Mouse (Mus musculus): ENCODE data around the gene Cend1.

Gene Cend1

DNA sequence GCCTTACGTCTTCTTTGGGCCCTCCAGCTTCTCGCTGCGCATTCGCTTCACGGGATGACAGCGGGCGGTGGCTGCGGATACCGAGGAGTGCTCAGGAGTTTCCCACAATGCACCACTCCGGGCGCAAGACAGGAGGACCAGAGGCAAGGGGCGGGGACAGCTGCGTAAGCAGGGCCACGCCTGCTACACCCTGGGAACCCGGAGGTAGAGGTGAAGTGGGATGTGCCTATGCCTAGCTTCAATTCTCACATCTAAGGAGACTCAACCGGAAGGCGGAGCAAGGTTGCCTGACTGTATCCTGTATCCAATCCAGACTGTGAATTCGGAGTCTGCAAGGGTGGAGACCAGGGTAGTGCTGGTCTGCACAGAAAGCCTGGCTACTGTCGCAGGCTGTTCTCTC, at the start of gene Cend1:
TSS of gene Cend1 (minus strand) at position 182 of the 400 bp plus-strand sequence.
- DNase-seq (ENCODE audit: low spot score): peak; percentile 68

DNA sequence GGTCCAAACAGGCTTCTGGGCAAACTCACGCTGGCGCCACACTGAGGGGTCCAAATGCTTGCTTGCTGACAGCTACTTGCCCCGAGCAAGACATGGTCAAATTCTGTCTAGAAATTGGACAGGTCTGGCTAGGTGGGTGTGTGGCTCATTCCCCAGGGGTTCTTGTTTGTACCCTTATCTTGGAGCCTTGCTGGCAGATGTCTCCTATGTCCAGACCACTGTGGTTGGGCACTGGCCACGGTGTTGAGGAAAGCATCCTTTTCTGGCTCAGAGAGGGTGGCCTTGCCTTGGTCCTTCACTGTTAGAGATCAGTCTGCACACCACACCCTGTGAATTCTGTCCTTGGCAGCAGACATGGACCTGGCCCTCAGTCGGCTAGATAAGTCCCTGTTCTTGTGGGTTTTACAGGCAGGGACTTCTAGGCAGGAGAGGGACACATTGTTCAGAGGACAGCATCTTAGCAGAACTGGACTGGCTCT, 49.0 kb upstream of the Cend1 start:
- DNase-seq (ENCODE audit: low spot score): no peak

DNA sequence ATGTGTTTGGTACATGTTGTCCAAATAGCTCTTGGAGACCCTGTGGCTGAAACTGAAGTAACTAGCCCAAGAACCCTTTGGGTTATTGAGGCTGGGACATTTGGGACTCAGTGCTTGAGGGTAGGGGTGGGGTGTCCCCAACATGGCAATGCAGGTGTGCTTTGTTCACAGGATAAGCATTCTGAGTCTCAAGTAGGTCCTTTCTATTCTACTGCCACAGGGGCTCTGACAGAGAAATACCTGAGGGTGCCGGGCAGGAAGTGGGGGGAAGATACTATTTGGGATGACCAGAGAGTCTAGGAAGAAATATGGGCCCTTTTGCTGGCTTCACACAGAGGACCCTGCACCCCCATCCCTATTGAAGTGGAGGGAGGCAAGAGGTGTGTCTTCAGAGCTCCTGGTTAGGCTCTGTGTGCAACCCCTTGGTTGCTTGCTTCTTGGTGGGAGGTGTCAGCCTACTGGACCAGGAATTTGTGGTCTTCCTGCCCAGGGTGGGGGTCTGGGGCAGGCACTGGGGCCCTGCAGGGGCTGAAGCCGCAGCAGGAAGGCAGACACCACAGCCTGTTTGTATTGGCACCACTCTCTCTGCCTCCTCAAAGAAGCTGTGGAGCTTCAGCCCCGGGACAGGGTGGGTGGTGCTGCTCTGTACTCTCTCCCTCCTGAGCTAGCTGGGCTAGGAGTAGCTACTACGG, 48.4 kb upstream of the Cend1 start:
- DNase-seq (ENCODE audit: low spot score): no peak

DNA sequence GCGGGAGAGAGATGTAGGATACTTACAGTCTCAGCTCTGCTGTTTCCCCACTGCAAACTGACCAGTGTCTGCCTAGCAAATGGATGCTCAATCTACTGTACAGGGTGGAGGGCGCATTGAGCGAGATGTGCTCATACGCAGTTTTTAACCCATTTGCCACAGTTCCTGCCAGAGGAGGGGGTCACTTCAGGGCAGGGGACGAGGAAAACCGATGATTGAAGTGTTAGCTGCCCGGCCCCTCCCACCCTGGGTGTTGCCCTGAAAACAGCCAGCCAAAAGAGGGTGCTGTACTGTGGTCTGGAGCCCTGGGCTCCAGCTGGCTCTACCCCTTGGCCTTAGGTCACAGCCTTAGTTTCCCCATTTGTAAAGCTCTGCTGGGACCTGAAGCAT, 47.7 kb upstream of the Cend1 start:
- DNase-seq (ENCODE audit: low spot score): no peak

DNA sequence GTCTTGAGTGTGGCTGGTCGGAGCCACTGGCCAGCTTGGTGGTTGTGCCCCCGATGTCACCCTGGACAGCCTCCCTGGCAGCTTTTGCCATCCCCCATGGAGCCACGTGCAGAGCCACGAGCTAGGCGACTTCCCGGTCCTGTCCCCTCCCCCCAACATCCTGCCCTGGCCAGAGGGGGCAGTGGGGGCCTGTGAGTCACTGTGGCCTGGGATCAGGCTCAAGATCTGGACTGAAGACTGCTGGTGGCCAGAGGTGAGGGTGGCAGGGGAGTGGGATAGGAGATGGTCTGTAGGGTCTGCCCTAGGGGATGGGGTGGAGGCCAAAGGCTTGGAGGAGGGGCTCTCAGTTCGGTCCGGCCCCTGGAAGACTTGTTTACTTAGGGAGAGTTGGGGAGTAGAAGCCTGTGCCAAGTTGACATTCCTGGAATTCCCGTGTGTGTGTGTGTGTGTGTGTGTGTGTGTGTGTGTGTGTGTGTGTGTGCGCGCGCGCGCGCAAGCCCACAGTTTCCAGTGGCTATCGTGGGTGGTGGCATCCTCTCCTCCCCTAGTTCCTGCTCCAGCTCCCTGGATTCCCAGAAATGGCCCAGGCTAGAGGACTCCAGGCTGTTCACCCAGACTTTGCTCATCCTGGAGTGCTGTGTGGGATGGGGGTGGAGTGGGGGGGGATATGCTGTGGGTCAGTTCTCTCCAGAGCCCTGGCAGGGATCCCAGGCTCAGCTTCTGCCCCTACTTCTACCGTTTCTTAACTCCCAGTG, 47.1 kb upstream of the Cend1 start:
- DNase-seq (ENCODE audit: low spot score): peak; percentile 89

DNA sequence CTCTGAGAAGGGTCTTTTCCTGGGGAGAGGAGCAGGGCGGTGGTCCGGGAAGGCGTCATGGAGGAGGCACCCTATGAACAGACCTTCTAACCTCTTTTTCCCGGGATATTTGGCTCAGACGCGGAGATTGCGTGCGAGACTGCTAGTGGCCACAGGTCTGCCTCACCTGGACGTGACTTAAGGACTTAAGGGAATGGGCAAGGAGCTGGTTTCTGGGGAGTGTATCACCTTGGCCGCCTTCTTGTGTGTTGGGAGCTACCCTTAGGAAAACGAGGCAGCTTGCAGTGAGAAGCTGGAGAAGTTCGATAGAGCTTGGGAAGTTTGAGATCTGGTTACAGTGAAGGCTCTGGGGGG, 46.5 kb upstream of the Cend1 start:
- no peak for DNase-seq (ENCODE audit: low spot score)

DNA sequence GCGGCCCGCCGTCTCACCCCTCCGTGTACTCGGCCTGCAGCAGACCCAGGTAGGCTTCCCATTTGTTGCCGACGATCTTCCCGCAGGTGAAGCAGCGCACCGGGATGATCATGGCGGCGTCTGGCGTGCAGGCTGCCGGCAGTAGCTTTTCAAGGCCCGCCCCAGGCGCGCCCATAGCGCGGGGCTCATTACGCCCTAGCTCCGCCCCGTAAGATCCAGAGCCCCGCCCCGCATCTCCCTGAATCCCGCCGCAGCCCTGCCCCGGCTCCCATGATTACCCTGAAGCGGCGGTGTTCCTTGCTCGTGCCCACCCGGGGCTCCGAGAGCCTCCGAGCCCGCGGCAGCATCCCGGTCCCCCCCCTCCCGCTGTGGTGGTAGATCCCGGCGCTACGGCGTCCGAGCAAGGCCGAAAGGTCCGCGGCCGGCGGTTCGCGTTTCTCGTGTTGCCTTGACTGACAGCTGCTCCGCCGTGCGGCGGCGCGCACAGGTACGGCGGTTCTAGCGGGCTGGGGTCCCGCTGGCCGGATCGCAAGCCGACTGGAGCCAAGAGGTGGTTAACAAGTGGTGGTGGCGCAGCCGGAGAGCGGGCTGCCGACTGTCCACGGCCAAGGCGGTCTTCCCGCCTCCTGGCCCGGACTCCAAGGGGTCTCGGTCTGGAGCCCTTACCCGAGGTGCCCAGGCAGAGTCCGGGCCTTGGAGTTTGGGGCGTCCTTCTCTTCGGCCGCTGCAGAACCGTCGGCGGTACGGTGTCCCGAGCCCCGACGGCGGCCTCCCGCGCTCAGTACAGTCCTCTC, 45.9 kb upstream of the Cend1 start, which contains the start of the genes Polr2l and Tspan4:
TSS of gene Polr2l (minus strand) at position 122 of the 794 bp plus-strand sequence.
TSS of gene Tspan4 (plus strand) at position 230 of the 794 bp plus-strand sequence.
- peak; percentile 91 for DNase-seq (ENCODE audit: low spot score)

DNA sequence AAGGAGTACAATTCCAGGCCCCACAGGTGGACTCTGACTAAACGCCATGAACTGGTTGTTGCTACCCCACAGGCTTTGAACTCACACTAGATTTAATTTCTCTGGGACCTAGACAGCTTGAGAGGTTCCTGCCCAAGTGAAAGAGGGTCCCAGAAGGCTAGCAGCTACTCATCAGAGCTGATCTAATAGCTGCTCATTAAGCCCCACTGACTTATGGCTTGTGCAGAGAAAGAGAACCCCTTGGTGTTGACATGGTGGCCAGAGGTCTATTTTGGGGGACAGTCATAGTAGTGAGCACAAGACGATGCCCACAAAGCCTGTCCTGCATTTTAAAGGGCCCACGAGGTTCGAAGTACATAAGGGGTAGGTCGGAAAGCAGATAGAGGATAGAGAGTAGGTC, 44.9 kb upstream of the Cend1 start:
- DNase-seq (ENCODE audit: low spot score): no peak

DNA sequence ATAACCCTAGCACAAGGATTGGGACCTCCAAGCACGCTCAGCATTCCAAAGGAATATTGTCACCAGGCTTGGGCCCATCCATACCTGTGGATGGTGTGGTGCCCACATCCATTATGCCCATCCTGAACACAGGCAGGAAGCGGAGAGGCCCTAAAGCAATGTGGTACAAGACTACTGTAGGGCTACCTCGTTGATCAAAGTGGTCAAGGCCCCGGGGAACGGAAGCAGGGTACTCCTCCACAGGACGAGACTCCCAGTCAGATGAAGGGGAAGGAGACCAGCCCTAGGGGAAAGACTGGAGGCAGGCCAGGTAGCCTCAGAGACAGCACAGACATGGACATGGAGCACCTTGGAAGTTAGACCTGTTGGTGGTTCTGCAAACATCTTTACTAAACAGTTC, 43.5 kb upstream of the Cend1 start:
- DNase-seq (ENCODE audit: low spot score): no peak

DNA sequence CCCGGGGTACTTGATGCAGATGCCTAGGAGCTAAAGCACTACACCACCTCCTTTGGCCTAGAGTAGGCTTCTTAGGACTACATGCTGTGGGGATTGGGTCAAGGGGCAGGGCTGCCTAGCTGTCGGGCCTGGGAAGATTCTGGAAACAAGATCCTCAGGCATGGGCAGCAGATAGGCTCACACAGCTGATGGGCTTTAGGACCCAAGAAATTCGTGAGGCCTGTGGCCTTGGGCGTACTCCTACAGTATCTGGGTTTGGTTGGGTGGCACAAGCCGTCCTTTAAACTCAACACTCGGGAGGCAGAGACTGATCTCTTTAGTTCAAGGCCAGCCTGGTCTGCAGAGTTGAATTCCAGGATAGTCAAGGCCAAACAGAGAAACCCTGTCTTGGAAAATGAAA, 42.9 kb upstream of the Cend1 start:
- DNase-seq (ENCODE audit: low spot score): no peak

DNA sequence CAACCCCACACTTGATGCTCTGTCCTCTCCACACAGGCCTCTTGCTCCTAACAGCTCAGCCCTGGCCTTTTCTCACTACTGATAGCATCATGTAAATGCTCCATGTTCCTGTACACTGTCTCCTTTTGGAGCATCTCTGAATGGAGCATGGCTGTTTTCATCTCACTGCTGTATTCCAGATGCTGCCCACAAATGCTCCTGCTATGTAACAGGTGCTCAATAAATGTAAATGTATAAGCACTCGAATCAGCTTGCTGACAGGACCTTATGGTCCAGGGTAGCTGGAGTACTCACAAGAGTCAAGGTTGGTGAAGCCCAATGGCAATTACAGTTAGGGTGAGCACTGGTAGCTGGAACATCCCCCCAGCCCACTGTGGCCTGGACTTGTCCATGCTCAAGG, 41.9 kb upstream of the Cend1 start:
- no peak for DNase-seq (ENCODE audit: low spot score)

DNA sequence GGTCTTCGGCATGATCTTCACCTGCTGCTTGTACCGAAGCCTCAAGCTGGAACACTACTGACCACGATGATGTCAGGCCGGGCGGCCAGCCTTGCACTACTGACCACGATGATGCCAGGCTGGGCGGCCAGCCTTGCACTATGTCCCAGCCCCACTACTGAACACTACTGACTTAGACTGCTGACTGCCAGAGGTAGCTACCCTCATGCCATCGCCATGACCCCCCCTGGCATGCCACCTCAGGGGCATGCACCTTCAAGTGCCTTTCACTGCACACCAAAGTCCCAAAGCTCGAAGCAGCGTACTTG, 41.3 kb upstream of the Cend1 start:
- DNase-seq (ENCODE audit: low spot score): no peak

DNA sequence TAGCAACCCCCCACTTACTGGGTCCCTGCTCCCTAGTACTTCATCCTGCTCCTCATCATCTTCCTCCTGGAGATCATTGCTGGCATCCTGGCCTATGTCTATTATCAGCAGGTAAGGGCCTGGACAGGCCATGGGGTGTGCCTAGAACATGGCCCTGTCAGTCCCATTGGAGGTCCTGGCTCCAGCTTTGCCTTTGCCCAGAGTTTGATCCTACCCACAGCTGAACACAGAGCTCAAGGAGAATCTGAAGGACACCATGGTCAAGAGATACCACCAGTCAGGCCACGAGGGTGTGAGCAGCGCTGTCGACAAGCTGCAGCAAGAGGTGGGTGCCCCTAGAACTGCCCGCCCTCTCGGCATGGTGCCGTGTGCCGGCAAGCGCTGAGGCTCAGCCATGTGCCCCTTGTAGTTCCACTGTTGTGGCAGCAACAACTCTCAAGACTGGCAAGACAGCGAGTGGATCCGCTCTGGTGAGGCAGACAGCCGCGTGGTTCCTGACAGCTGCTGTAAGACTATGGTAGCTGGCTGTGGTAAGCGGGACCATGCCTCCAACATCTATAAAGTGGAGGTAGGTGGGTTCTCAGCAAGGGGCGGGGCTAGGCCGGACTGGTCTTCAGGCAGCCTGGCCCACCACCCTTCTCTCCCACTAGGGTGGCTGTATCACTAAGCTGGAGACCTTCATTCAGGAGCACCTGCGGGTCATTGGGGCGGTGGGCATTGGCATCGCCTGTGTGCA, 40.8 kb upstream of the Cend1 start:
- no peak for DNase-seq (ENCODE audit: low spot score)

DNA sequence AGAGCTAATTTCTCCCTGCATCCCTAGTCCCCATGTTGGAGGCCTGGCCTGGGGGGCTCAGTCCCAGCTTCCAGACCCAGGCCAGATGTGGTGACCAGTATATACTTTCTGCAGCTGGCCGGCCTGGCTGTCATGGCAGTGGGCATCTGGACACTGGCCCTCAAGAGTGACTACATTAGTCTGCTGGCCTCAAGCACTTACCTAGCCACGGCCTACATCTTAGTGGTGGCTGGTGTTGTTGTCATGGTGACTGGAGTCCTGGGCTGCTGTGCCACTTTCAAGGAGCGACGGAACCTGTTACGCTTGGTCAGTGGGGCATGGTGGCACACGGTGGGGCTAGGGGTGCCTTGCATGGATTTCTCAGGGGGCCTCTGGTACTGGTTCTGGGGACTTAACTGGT, 40.1 kb upstream of the Cend1 start:
- no peak for DNase-seq (ENCODE audit: low spot score)

DNA sequence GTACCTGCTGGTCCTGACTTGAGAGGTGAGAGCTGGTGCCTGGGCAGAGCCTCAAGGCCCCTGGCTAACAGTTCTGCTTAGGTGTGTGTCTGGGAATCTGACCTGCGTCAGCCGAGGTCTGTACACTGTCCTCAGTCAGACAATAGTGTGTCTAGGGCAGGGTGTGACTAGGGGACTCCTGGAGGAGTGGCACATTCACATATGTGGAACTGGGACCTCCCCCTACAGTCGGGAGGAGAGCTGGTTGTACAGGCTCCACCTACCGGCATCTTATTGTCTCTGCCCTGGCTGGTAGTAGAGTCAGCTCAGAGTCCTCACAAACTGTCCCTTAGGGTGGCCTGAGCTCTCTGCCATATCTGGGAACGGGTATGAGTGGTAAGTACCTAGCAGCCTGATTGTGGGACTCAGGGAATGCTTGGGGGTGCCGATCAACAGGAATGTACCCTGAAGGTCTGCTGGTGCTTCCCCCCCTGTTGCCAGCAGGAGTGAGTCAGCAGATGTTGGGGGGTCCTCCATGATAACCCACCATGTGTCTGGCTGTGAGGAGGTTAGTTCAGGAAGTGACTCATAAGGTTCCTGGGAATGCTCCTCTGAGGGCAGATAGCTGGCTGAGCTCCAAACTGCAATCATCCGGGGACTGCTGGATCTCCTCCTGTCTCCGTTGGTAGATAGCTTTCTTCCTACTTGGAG, 39.4 kb upstream of the Cend1 start:
- peak; percentile 74 for DNase-seq (ENCODE audit: low spot score)

DNA sequence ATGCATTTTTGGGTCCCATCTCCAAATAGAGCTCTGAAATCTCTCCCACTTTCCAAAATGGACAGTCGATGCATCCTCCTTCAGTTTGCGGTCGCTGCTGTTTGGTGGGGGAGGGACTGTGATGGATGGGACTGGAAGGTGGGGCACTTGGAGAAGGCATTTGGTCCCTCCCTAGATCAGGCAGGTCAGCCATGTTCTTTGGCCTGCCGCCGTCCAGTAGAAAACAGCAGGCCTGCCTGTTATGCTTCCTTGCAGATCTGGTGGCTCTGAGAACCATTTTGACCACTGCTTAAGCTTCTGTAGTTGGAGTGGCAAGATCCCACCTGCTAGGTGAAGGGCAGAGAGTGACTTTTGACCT, 38.9 kb upstream of the Cend1 start:
- DNase-seq (ENCODE audit: low spot score): peak; percentile 66

DNA sequence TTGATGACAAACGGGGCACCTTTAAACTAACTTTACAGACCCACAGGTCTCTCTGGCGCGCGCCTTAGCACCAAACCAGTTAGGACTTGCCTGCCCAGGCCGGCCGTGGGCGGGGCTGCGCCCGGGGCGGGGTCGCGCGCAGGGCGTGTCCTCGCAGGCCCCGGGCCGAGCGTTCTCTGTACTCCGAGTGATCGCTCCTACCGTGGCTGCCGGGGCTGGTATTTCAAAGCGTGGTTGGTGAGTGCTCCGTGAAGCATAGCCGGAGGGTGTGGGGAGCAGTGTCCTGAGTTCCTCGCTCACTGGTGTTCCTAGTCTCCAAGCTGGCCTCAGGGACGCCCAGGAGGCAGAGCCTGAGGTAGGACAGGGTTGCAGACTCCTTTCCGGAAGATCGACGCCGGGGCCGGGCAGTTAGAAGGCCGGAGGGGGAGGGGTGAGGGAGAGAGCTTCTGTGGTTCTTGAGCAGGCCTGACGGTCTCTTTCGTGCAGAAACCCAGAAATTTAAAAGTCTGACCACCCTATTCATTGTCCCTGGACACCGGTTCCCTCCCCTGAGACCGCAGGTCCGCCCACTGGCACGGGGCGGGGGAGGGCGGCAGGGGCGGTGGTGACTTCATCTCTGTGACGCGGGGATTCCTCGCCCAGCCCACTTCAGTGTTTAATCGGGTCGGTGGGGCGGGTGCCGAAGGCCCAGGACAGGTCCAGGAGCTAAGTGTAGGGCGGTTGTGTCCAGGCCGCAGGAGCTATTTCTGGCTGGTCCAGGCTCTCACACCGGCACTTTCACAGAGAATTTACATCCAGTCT, 38.1 kb upstream of the Cend1 start, which contains the start of gene Cd151:
TSS of gene Cd151 (plus strand) at position 163 of the 801 bp plus-strand sequence.
- DNase-seq (ENCODE audit: low spot score): peak; percentile 95

DNA sequence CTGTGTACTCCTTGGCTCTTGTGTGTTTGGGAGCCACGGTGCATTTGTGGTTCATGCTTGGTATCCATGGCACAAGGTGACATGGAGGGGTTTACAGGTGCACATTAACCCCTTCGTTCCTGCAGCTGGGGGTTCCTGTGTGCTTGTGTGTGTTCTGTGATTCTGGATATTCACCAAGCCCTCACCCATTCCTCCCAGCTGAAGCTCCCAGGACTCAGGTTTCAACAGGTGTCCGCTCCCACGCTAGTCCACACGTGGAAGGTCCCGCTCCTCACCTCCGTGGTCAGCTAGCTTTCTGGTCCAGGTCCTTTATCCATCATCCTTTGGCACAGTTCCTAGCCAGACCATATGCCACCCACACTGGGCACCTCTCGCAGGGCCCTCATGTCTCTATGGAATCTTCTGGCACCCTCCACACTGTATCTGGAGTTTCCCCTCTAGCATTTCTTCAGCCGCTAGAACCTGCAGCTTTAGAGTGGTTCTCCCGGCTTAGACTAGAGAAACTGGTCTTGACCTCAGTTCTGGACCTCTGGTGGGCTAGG, 37.4 kb upstream of the Cend1 start:
- no peak for DNase-seq (ENCODE audit: low spot score)

DNA sequence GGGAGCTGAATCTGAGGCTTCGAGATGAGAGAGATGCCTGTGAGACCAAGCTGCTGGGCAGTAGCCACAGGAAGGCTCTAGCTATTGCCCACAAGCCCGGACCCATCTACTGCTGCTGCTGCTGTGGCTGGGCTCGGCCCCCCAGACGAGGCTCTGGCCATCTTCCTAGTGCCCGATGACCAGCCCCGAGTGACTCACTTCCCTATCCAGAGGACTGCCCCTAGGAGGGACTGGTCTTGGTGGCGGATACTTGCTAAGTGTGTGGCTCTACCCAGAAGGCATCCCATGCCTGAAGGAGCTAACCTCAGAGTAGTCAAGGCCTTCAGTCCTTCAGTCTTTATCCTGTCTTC, 36.7 kb upstream of the Cend1 start:
- no peak for DNase-seq (ENCODE audit: low spot score)

DNA sequence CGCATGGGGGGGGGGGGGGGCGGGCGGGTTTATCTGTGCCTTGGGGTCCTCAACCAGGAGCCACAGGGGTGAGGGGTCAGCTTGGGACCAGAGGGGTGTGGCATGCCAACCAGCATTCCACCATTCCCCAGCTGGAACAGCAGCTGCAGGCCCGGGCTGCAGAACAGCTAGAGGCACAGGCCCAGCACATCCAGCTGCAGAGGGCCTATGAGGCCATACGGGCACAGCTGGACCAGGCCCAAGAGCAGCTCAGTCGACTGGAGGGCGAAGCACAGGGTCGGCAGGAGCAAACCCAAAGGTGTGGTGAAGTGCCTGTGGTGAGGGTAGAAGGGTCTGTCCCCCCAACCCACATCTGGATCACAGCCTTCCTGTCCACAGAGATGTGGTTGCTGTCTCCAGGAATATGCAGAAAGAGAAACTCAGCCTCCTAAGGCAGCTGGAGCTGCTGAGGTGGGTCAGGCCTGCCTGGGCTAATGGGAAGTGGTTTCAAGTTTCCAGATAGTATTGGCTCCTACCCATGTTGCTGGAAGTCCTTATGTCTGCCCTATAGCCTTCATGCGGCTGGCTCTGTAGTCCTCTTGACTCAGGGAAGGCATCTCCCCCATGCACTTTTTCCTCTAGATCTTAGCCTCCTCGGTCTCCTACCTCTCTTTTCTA, 36.2 kb upstream of the Cend1 start:
- peak; percentile 67 for DNase-seq (ENCODE audit: low spot score)

Measured in testis, postnatal 10 days (tissue).